Mouse (Mus musculus) megakaryocyte, embryonic 14.5 days (primary cell): ENCODE data around the gene Efcab7. TPM values are rescaled to one million over a fixed set of nuclear protein-coding genes. Genes with fewer than 3 reads are reported as not detected.
A peak's percentile ranks its signal among the peaks of the same experiment; 100 is the strongest.

Experiments used
- H3K27me3 ChIP-seq: replicated peaks from 2 replicates; pipeline ENCODE3; 2012; ENCODE audit warnings: inconsistent platforms
- H3K36me3 ChIP-seq: replicated peaks from 2 replicates; pipeline ENCODE3; 2012; ENCODE audit warnings: low read length, inconsistent platforms, mixed read lengths
- H3K4me1 ChIP-seq: 2 replicates; pipeline ENCODE4 v1.6.1; 2012; ENCODE audit warnings: inconsistent platforms
- H3K4me3 ChIP-seq: replicated peaks from 2 replicates; pipeline ENCODE3; 2012; ENCODE audit warnings: moderate library complexity, mild to moderate bottlenecking, inconsistent platforms
- H3K9me3 ChIP-seq: 2 replicates; pipeline ENCODE4 v1.6.1; 2012; ENCODE audit warnings: inconsistent platforms
- FLI1 ChIP-seq: IDR thresholded peaks from 2 replicates; pipeline ENCODE4 v1.6.1; 2012; ENCODE audit warnings: low read length, inconsistent platforms, mixed read lengths
- GATA1 ChIP-seq: IDR thresholded peaks from 3 replicates; pipeline ENCODE4 v1.6.1; 2012; ENCODE audit warnings: mixed read lengths, low read length, inconsistent platforms, borderline replicate concordance
- polyA plus RNA-seq: library from polyadenylated mRNA; stranded (reverse); fragments of >175 nt; gene quantifications from 2 replicates; pipeline ENCODE4 v1.2.3, GENCODE M21; 2012; ENCODE audit warnings: low replicate concordance; ENCODE audit not compliant: insufficient read depth

Gene Efcab7
- polyA plus RNA-seq, 1 experiment = 0.47 TPM

GRCm38 (mm10) chr4:99929149-99929612 is 100.2 kb downstream of the Efcab7 start, which contains the start of gene Pgm1:
Pgm1 (plus strand) TSS chr4:99929414.
- TF ChIP-seq GATA1 = no peak
- TF ChIP-seq FLI1 = no peak
- H3K4me1 ChIP-seq = peaks cover 76% of the 10 kb centered on the region
- peak within 1 kb of the TSS; percentile 99 for H3K4me3 ChIP-seq
- H3K36me3 ChIP-seq = peaks cover 29% of the 10 kb centered on the region
- no peaks in the 10 kb centered on the region for H3K9me3 ChIP-seq
- H3K27me3 ChIP-seq = no peaks in the 10 kb centered on the region

- TF ChIP-seq GATA1 (no peak), FLI1 (no peak)
- H3K9me3 ChIP-seq = no peaks in the 10 kb centered on the region
- H3K4me3 ChIP-seq = peak within 1 kb of the TSS; percentile 99
Observed at GRCm38 (mm10) chr4:99929613-99930517, 100.9 kb downstream of the Efcab7 start, which contains the start of gene Itgb3bp. Itgb3bp (minus strand) TSS chr4:99929813.

GRCm38 (mm10) chr4:99930518-99931239 is 101.7 kb downstream of the Efcab7 start:
- H3K36me3 ChIP-seq = peaks cover 41% of the 10 kb centered on the region
- peak overlapping the region; percentile 99 for H3K4me3 ChIP-seq
- no peak for TF ChIP-seq FLI1
- TF ChIP-seq GATA1 = no peak
- no peaks in the 10 kb centered on the region for H3K9me3 ChIP-seq
- H3K4me1 ChIP-seq = peaks cover 84% of the 10 kb centered on the region
- H3K27me3 ChIP-seq = no peaks in the 10 kb centered on the region

More at GRCm38 (mm10) chr4:99929613-99930517, 100.9 kb downstream of the Efcab7 start, which contains the start of gene Itgb3bp:
- no peaks in the 10 kb centered on the region for H3K27me3 ChIP-seq
- H3K4me1 ChIP-seq = peaks cover 80% of the 10 kb centered on the region
- peaks cover 33% of the 10 kb centered on the region for H3K36me3 ChIP-seq

- Histone ChIP-seq H3K27me3 (no peaks in the 10 kb centered on the region), H3K4me1 (peaks cover 84% of the 10 kb centered on the region), H3K9me3 (no peaks in the 10 kb centered on the region), H3K4me3 (peak overlapping the region; percentile 99), H3K36me3 (peaks cover 47% of the 10 kb centered on the region)
- TF ChIP-seq FLI1 = no peak
- no peak for TF ChIP-seq GATA1
Observed at GRCm38 (mm10) chr4:99931240-99931580, 102.2 kb downstream of the Efcab7 start.

GRCm38 (mm10) chr4:99931807-99932206 is 102.8 kb downstream of the Efcab7 start:
- no peaks in the 10 kb centered on the region for H3K27me3 ChIP-seq
- TF ChIP-seq FLI1 = no peak
- no peak for TF ChIP-seq GATA1
- H3K4me3 ChIP-seq = peak overlapping the region; percentile 99
- H3K4me1 ChIP-seq = peaks cover 83% of the 10 kb centered on the region
- H3K9me3 ChIP-seq = no peaks in the 10 kb centered on the region
- peaks cover 53% of the 10 kb centered on the region for H3K36me3 ChIP-seq

GRCm38 (mm10) chr4:99934859-99935258 is 105.9 kb downstream of the Efcab7 start:
- no peaks in the 10 kb centered on the region for H3K9me3 ChIP-seq
- no peaks in the 10 kb centered on the region for H3K27me3 ChIP-seq
- H3K4me3 ChIP-seq = no peak overlapping the region
- H3K36me3 ChIP-seq = peaks cover 82% of the 10 kb centered on the region
- H3K4me1 ChIP-seq = peaks cover 84% of the 10 kb centered on the region
- TF ChIP-seq GATA1 = no peak
- no peak for TF ChIP-seq FLI1

GRCm38 (mm10) chr4:99936278-99936677 is 107.3 kb downstream of the Efcab7 start:
- H3K9me3 ChIP-seq = no peaks in the 10 kb centered on the region
- H3K36me3 ChIP-seq = peaks cover 91% of the 10 kb centered on the region
- TF ChIP-seq FLI1 = no peak
- TF ChIP-seq GATA1 = no peak
- no peak overlapping the region for H3K4me3 ChIP-seq
- peaks cover 84% of the 10 kb centered on the region for H3K4me1 ChIP-seq
- no peaks in the 10 kb centered on the region for H3K27me3 ChIP-seq

GRCm38 (mm10) chr4:99939711-99940505 is 110.9 kb downstream of the Efcab7 start:
- Histone ChIP-seq H3K4me3 (no peak overlapping the region), H3K27me3 (no peaks in the 10 kb centered on the region), H3K9me3 (no peaks in the 10 kb centered on the region), H3K4me1 (peaks cover 67% of the 10 kb centered on the region), H3K36me3 (peaks cover 98% of the 10 kb centered on the region)
- TF ChIP-seq FLI1 = no peak
- TF ChIP-seq GATA1 = no peak
